Mouse (Mus musculus): Measurements from ENCODE around the gene Rph3al.
A peak's percentile ranks its signal among the peaks of the same experiment; 100 is the strongest.

Gene Rph3al

DNA sequence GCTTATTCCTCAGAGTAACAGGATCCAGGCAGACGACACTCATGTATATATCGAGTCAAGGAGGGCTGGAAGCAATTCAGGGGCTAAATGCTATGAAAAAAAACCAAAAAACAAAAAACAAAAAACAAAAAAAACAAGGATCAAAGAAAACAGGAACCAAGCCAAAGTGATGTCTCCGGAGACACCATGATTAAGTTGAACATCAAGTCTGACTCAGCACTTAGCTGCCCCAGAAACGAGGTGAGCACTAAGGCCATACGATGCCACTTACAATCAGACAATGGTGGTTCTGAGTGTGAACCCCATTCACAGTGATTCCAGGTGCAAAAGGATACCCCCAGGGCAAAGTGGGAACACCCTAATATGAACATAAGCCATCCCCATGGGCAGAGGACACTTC, 13.7 kb upstream of the Rph3al start:
- no peak for DNase-seq (ENCODE audit: inconsistent age in 2 of 2, low spot score in 1 of 2)

DNA sequence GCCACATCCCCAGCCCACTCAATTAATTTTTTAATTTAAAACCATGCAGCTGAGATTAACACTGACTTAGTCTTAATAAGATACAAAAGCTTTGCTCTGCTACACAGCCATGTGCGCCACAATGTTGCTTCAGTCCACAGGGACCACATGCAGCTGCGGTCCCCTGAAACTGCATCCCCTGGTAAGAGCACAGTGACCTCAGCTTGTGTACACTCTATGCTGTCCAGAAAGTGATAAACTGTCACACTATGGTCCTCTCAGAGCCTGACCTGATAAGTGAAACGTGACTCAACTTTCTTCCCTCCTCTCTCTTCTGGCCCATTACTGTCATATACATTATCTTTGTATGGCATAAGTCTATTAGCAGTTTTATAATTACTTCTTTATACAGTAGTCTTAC, 12.2 kb upstream of the Rph3al start:
- no peak for DNase-seq (ENCODE audit: inconsistent age in 2 of 2, low spot score in 1 of 2)

DNA sequence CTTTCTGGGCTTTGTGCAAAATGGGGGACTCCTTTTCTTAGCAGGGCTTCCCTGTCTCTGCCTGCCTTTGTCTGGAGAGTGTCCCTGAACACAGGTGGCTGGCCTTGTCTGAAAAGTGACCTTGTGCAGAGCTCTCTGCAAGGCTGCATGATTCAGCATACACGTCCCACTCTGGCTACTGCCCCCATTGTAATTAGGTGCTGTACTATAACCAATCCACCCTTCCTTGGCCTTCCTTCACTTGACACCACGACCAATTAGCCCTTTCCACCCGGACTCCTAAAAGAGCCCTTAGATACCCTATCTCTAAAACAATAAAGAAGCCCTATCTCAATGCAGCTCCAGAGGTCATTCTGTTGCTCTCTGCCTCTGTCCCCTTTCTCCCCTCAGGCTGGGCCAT, 10.6 kb upstream of the Rph3al start:
- peak; percentile 84 to 92 for DNase-seq (ENCODE audit: inconsistent age in 2 of 2, low spot score in 1 of 2)

DNA sequence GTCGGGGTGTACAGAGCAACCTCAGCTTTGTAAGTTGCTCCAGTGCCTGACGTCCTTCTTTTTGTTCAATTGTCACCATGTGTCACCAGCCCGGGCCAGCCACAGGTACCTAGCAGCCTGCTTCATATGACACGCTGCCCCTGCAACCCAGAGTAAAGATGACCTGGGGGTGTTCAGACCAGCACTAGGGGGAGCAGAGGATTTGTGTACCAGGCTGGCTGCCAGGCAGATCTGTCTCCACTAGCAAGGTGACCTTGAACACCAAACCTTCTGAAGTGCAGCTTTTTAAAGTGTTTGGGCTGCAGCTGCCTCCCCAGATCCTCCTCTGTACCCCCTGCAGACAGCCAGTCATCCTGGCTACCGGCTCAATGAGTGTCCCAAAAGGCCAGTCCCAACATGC, 9.0 kb upstream of the Rph3al start:
- DNase-seq (ENCODE audit: inconsistent age in 2 of 2, low spot score in 1 of 2), result peak; percentile 71 to 86

DNA sequence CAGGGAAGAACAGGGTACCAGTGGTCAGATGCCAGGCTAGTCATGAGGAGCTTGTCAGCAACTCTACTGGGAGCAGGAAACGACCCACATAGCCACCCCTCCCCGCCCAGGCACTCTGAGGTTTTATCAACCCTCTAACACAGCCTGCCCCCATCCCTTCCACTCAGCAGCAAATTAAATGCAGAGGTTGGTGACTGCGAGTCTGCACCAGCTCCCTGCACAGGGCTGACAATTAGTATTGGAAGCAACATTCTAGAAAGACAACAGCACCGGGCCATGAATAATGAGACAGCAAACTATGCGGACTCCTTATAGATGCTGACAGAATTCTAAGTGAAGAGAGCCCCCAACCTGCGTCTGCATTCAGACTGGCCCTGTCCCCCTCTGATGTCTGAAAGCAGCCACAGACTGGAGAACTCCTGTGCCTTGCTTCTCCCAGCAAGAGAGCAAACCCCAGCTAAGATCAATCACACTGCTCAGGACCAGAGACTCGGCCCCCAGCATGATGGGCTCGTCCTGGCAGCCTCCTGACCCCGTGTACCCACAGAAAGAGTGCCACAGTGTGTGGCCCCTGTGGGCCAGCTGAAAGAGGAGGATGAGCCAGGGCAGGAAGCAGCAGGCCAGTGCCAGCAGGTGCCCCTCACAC, 7.7 kb upstream of the Rph3al start:
- no peak for DNase-seq (ENCODE audit: inconsistent age in 2 of 2, low spot score in 1 of 2)

DNA sequence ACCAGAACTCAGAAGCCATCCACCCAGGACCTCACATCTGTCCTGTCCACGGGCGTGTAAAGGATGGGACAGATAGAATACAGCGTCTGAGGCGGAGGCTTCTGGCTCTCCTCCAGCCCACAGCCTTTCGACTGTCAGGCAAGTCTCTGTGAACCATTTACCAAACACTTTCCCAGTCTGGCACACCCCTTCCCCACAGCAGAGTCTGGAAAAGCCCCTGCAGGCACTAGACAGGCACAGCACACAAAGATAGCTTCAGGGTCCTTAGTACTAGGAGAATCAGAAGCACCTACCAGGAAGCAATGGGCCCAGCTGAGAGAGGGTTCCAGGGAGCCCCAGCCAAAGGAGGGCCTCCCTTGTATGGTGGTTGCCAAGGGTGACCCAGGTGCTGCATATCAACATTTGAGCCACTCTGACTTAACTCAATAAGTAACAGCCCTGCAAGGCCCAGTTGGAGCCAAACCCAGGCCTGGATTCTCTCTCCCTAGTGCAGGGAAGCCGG, 808 bp downstream of the Rph3al start:
- DNase-seq (ENCODE audit: inconsistent age in 2 of 2, low spot score in 1 of 2), result peak; percentile 61 to 85

DNA sequence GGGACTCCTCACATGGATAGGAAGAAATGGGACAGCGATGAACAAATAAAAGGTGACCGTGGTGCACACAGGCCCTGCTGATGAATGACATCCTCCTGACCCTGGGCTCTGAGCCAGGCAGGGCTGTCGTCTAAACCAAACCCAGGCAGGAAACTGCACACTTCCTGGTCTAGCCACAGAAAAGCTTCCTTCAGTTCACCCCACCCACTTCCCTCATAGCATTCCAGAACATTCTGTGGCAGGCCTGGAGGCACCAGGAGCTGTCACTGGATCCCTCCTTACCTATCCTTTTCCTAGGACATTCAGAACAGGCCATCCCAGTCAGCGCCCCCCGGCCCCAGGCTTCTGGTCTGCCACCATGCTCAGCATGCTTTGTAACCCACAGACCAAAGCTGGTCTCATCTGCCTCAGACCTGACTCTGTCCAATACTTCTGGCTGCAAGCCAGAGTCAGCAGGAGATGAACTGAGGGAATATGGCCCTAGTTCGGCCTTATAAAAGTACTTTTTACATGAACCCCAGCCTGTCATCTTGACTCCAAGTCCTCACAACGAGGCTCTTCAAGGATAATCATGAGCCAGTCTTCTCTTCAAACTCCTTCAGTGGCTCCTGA, 2.3 kb downstream of the Rph3al start:
- peak; percentile 91 to 95 for DNase-seq (ENCODE audit: inconsistent age in 2 of 2, low spot score in 1 of 2)

DNA sequence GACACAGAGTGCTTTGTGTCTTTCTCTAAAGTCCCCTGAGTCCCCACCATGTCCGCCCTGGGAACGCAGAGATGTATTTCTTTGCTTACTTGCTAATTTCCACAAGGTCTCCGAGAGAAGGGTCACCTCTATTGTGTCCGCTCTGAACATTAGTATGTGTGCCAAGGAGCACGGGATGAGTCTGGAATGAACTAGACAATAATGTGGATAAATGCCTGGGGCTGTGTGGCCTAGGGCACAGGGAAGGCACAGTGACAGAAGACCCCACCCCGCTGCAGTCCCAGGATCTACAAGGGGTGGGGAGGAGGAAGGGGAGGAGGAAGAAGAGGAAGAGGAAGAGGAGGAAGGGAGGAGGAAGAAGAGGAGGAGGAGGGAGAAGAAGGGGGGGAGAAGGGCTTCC, 3.8 kb downstream of the Rph3al start:
- DNase-seq (ENCODE audit: inconsistent age in 2 of 2, low spot score in 1 of 2), result peak in 1 of 2 experiments; percentile 58

DNA sequence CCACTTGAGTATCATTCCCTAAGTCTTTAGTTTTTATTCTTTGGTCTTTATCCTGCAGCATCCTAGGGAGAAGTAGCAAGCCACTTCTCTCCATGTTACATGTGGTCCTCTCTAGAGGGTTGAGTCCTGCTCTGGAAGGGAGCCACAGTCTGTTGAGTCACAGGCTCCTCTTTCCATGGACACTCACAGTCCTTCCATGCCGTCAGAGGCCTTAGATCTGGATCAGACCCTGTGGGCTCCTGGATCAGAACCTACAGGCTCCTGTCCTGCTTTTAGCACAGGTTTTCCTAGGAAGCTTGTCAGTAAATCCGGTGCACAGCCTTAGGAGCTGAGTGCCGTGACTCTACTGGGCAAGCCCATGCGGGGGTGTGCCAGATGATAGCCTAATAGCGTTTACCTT, 4.9 kb downstream of the Rph3al start:
- peak; percentile 55 to 80 for DNase-seq (ENCODE audit: inconsistent age in 2 of 2, low spot score in 1 of 2)

DNA sequence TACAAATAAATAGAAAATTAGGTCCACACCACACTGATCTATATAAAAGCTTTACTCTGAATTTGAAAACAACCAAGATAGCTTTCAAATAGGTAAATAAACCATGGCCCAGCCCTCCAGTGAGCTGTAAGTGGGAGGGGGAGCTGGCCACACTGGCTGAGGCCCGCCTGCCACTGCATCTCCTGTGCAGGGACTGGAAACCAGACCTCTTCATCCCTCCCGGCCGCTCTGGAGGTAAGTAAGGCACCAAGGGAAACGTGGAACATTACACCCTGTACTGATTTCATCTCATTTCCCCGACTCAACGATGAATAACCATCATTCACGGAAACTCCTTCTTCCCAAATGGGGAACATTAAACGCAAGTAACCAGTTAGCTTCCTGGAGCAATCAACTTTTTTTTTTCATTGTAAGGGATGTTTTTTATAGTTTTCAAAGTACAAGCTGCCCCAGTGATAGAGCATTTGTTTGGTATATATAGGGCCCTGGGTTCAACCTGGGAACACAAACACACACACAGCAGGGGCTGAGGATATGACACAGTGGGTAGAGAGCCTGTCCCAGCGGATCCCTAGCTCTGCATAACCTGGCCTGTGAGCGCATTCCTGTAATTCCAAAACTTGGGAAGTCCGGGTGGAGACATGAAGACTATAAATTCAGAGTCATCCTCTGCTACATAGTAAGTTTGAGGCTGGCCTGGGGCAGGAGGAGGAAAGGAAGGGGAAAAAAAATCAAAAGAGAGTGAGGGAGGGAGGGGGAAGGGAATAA, 7.1 kb downstream of the Rph3al start:
- no peak for DNase-seq (ENCODE audit: inconsistent age in 2 of 2, low spot score in 1 of 2)

DNA sequence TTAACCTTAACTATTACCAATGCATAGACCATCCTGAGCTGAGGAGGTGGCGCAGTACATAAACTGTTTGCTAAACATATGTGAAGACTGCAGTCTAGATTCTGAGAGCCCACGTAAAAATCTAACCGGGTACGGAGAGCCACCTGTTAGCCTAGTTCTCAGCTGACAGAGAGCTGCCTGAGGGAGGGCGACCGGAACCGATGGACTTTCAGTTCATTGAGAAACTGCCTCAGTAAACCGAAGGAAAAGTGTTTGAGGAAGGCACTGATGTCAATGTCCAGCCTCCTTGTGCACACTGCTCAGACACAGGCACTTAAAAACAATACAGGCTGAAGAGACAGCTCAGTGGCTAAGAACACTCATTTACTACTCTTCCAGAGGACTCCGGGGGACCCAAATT, 8.0 kb downstream of the Rph3al start:
- no peak for DNase-seq (ENCODE audit: inconsistent age in 2 of 2, low spot score in 1 of 2)

DNA sequence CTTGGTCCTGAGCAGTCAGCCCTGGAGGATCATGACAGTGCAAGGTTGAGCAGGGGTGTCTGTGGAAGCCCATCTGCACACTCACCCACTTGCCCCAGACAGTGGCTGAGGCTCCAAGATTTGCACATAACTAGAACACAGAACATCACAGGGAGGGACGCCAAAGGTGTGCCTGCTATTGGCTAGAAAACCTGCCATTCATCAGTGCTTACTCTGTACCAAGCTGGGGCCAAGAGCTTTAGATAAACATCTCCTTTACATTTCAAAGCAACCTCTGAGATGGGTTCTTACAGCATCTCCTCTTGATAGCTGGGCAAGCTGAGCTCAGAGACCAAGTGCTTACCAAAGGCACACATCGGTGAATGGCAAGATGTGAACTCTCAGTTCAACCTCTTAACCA, 10.3 kb downstream of the Rph3al start:
- DNase-seq (ENCODE audit: inconsistent age in 2 of 2, low spot score in 1 of 2), result no peak

DNA sequence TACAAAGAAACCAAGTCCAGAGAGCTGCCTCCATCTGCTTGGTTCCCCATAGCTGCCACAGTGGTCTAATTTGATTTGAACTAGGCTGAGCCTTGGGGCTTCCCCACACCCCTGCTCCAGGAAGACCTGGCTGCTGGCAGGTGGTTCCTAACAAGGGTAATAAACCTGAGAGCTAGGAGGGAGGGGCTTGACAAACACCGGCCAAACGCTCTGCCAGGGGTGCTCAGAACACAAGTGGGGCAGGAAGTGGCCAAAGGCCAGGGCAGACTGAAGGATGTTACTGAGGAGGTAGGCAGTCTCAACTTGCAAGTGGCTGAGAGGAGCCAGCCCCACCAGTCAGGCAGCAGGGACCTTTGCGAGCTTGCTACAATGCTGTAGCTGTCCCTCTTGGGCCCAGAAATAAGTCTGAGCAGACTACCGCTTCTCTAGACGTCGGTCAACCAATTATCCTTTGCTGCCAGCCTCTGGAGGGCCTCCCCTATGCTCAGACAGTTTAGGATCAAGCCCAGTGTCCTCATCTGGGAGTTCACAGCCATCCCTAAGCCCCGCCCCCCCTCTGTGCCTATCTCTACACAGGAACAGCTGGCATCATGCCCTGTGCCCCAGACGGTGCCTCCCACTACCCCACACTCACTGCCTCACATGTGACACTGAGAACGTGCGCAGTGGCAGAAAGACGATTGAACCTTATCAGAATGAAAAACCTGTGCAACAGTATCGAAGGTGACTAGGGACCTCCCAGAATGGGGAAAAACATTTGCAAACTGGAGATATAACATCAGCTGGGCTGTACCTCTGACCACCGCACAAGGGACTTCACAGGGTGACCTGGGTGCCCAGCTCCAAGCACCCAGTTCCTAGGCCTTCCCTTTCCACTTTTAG, 11.6 kb downstream of the Rph3al start:
- peak in 1 of 2 experiments; percentile 70 for DNase-seq (ENCODE audit: inconsistent age in 2 of 2, low spot score in 1 of 2)

DNA sequence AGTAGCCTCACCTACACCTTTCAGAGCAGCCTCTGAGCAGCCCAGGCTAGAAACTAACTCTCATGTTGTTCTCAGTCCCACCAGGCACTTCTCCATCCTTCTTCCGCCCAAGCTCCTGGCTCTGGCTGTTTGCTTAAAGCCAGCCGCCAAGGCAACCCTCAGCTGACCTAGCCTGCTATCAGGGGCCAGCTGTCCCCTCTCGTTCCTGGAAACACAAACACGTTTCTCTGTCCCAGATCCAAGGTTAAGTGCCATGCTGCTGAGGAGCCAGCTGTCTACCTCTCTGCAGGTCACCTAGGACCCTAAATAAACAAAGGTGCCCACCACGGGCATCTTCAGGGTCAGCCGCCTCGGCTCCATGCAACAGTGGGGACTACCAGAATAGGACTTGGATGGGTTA, 12.4 kb downstream of the Rph3al start:
- DNase-seq (ENCODE audit: inconsistent age in 2 of 2, low spot score in 1 of 2), result no peak

DNA sequence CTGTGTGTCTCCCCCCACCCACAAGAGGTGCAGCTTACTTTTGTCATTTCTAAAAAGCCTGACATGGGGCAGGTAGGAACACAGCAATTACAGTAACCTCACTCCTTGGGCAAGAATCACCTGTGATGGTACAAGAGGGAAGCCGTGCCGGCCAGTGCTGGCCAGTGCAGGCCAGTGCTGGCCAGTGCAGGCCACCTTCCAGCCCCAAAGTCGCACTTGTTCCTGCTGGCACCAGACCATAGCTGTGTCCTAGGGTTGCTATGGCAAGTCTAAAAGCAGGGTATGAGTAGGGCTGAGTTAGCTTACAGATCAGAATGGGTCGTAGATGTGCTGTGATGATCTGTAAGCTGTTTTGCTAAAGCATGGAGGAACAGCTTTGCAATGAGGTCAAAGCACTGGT, 15.5 kb downstream of the Rph3al start:
- DNase-seq (ENCODE audit: inconsistent age in 2 of 2, low spot score in 1 of 2), result no peak

DNA sequence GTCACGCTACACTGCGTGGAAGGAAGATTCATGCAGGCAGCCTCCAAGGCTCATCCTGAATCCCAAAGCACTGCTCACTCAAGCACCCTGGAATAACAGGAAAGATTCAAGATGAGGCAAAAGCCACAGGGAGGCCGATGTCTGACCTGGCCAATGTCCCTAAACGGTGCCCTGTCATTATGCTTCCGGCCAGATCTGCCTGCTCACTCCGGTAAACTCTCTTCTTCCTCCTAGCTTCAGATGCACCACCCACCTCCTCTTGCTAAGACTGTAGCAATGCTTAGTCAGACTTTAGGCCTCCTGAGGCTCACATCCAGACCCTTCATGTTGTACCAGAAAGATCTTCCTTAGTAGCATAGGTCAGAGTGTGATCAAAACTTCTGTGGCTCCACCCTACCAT, 19.1 kb downstream of the Rph3al start:
- no peak for DNase-seq (ENCODE audit: inconsistent age in 2 of 2, low spot score in 1 of 2)

DNA sequence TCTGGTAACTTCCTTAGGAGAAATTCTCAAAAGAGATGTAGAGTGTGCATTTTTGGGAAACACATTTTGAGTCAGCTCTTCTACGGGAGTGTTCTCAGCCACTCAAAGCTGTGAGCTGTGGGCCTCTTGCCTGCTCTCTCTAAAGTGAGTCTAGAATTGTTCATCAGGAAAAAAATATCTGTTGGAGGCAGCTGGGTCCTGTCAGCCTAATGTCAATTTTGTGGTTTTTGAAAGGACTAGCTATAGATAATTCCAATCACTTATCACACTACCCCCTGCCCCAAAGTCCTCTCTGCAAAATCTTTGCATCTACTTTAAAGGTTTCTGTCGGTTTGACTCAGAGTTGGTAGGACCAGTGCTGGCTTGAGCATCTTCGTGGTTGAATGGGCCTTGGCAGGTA, 20.9 kb downstream of the Rph3al start:
- DNase-seq (ENCODE audit: inconsistent age in 2 of 2, low spot score in 1 of 2), result no peak

DNA sequence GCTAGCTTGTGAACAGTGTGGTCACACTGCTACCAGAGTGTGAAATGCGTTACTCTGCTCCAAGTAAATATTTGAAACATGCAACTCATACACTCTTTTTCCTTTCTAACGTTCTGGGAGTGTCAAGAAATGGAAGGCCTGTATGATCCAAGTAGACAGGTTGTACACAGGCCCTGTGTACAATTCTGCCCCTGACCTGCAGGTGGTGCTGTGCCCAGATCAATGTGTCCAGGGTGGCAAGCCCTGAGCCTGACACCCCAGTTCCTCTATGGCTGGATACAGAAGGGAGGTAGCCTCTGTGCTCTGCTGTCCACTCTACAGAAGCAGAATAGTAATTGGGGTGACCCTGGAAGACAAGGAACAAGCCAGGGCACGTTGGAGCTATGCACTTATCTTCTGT, 24.3 kb downstream of the Rph3al start:
- DNase-seq (ENCODE audit: inconsistent age in 2 of 2, low spot score in 1 of 2), result peak; percentile 85 to 92

DNA sequence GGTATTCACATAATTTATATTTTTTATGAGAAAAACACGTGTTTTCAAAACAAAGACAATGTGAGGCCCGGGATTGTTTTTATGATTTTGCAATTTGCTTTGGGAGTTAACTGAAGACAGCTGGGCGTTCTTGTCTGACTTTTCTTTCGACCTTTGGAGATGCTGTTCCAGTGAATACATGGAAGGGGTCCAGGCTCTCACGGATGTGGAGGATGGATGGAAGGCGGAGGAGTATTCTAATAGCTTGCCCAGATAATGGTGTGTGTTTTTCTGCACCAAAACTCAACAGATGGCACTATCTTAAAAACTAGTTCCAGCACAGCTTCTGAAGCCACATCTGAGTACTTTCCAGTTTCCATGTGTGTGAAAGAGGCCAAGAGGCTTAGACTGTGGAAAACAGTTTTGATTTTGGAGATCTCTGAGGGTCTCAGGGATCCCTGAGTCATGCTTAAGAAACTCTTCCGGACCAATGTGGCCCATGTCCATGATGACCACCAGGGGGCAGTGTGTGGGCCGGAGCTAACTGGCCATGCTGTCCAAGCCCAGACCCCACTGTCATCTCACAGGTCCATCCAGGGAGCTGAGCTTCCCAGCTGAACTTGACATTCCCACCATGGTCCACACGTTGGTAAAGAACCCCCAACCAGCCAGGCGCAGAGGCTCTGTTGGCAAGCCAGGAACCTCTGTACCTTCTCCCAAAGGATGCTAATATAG, 25.1 kb downstream of the Rph3al start:
- DNase-seq (ENCODE audit: inconsistent age in 2 of 2, low spot score in 1 of 2), result peak; percentile 77 to 91

DNA sequence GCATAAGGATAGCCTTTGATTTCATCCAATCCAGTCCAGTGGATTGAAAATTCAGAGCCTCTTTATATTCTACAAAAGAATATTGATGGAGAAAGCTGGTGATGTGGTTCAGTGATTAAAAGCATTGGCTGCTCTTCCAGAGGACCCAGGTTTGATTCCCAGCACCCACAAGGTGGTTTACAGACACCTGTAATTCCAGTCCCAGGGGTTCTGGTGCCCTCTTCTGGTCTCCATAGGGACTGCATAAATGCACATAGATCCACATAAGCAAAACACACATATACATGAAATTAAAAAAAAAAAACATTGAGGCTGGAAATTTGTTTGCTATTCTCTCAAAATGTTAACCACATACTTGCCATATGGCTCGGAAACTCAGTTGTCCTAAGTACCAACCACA, 26.3 kb downstream of the Rph3al start:
- no peak for DNase-seq (ENCODE audit: inconsistent age in 2 of 2, low spot score in 1 of 2)
